Mouse (Mus musculus): ENCODE measurements around the gene Tmem248. TPM values are rescaled to one million over a fixed set of nuclear protein-coding genes. Genes with fewer than 3 reads are reported as not detected.

Gene Tmem248
- polyA plus RNA-seq, 1 experiment from 2014 or later: 24.0 TPM

- peaks cover 17% of the 10 kb centered on the region for H3K36me3 ChIP-seq (ENCODE audit: control insufficient read depth, insufficient read depth)
- H3K9me3 ChIP-seq (replicated peaks; ENCODE audit: control insufficient read depth, low read length): no peaks in the 10 kb centered on the region
- no peaks in the 10 kb centered on the region for H3K27me3 ChIP-seq (ENCODE audit: control insufficient read depth, insufficient read depth, low read depth, low read length)
- no peak for ATAC-seq (ENCODE audit: low read depth)
- H3K9ac ChIP-seq (ENCODE audit: low read depth, low read length): no peak overlapping the region
- 71% methylated on average over 9 of the region's 9 CpGs for WGBS (ENCODE audit: insufficient replicate concordance)
- H3K4me3 ChIP-seq (ENCODE audit: low read depth, low read length): no peak overlapping the region
- H3K27ac ChIP-seq (ENCODE audit: low read length): no peak overlapping the region
- no peak overlapping the region for H3K4me2 ChIP-seq (ENCODE audit: low read depth, low read length)
- no peaks in the 10 kb centered on the region for H3K4me1 ChIP-seq (ENCODE audit: control insufficient read depth, low read depth, low read length)
Observed at GRCm38 (mm10) chr5:130283079-130283732, 66.3 kb downstream of the Tmem248 start.

DNA sequence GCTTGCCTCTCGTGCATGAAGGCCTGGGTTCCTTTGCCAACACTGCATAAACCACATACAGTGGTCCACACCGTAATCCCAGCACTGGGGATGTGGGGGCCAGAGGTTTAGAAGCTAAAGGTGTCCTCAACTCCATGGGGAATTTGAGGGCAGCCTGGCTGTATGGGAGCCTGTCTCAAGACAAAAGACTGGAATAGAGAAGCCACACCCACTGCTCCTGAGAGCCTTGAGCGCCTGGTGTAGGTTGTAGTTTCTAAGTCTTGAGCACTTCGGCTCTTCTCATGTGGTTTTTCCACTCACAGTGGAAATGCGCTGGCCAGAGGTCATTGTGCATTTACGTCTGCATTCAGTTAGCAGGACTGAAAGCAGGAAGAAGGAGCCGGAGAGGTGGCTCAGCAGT, 71.2 kb downstream of the Tmem248 start:
- no peaks in the 10 kb centered on the region for H3K9me3 ChIP-seq (replicated peaks; ENCODE audit: control insufficient read depth, low read length)
- no peak overlapping the region for H3K9ac ChIP-seq (ENCODE audit: low read depth, low read length)
- no peak overlapping the region for H3K27ac ChIP-seq (ENCODE audit: low read length)
- 79% methylated on average over 7 of the region's 7 CpGs for WGBS (ENCODE audit: insufficient replicate concordance)
- H3K4me2 ChIP-seq (ENCODE audit: low read depth, low read length): no peak overlapping the region
- no peak for ATAC-seq (ENCODE audit: low read depth)
- no peak overlapping the region for H3K4me3 ChIP-seq (ENCODE audit: low read depth, low read length)
- peaks cover 11% of the 10 kb centered on the region; the same call in 1 of the 2 replicates for H3K36me3 ChIP-seq (ENCODE audit: control insufficient read depth, insufficient read depth)
- H3K4me1 ChIP-seq (ENCODE audit: control insufficient read depth, low read depth, low read length): no peaks in the 10 kb centered on the region
- H3K27me3 ChIP-seq (ENCODE audit: control insufficient read depth, insufficient read depth, low read depth, low read length): no peaks in the 10 kb centered on the region

- Histone ChIP-seq H3K36me3 (ENCODE audit: control insufficient read depth, insufficient read depth) (peaks cover 6% of the 10 kb centered on the region; the same call in 1 of the 2 replicates), H3K27ac (ENCODE audit: low read length) (no peak overlapping the region), H3K27me3 (ENCODE audit: control insufficient read depth, insufficient read depth, low read depth, low read length) (no peaks in the 10 kb centered on the region), H3K4me3 (ENCODE audit: low read depth, low read length) (no peak overlapping the region), H3K4me2 (ENCODE audit: low read depth, low read length) (no peak overlapping the region), H3K9ac (ENCODE audit: low read depth, low read length) (no peak overlapping the region), H3K4me1 (ENCODE audit: control insufficient read depth, low read depth, low read length) (no peaks in the 10 kb centered on the region), H3K9me3 (replicated peaks; ENCODE audit: control insufficient read depth, low read length) (no peaks in the 10 kb centered on the region)
- no peak for ATAC-seq (ENCODE audit: low read depth)
- 85% methylated on average over 6 of the region's 6 CpGs for WGBS (ENCODE audit: insufficient replicate concordance)
Observed at GRCm38 (mm10) chr5:130290242-130290641, 73.4 kb downstream of the Tmem248 start.

DNA sequence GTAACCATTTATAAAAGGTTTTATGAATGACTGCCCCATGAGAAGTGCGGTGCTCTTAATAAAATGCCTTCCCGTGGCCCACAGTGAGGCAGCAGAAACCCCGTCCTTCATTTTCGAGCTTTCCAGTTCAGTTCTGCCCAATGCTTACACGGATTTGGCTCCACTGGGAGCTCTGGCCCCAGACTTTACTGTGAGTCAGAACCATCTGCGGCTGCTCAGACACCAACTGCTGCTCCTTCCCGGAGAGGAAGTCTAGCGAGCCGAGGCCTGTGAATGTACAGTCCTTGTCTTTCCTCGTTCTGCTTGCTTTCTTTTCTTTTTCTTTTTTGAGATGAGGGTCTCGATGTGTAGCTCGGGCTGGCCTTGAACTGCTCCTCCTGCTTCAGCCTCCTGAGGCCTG, 73.9 kb downstream of the Tmem248 start:
- Histone ChIP-seq H3K4me2 (ENCODE audit: low read depth, low read length) (no peak overlapping the region), H3K27ac (ENCODE audit: low read length) (no peak overlapping the region), H3K9ac (ENCODE audit: low read depth, low read length) (no peak overlapping the region), H3K9me3 (replicated peaks; ENCODE audit: control insufficient read depth, low read length) (no peaks in the 10 kb centered on the region), H3K27me3 (ENCODE audit: control insufficient read depth, insufficient read depth, low read depth, low read length) (no peaks in the 10 kb centered on the region), H3K36me3 (ENCODE audit: control insufficient read depth, insufficient read depth) (peaks cover 6% of the 10 kb centered on the region; the same call in 1 of the 2 replicates), H3K4me3 (ENCODE audit: low read depth, low read length) (no peak overlapping the region), H3K4me1 (ENCODE audit: control insufficient read depth, low read depth, low read length) (no peaks in the 10 kb centered on the region)
- ATAC-seq (ENCODE audit: low read depth): no peak
- 78% methylated on average over 12 of the region's 12 CpGs for WGBS (ENCODE audit: insufficient replicate concordance)

DNA sequence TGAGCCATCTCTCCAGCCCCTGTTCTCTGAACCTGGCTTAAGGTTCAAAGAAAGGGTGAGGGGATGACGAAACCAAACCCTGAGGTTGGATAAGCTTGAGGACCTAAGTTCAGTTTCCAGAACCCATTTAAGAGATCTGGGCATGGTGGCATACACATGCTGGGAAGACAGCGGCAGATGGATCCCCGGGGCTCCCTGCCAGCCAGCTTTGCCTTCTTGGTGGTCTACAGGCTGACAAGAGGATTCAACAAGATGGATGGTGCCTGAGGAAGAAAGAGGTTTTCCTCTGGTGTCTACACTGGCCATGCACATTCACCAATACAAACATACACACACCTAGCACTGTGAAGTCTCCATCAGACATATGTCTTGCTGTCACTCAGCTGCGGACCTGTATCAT, 76.1 kb downstream of the Tmem248 start:
- Histone ChIP-seq H3K36me3 (ENCODE audit: control insufficient read depth, insufficient read depth) (peaks cover 9% of the 10 kb centered on the region; the same call in 1 of the 2 replicates), H3K9me3 (replicated peaks; ENCODE audit: control insufficient read depth, low read length) (no peaks in the 10 kb centered on the region), H3K4me1 (ENCODE audit: control insufficient read depth, low read depth, low read length) (no peaks in the 10 kb centered on the region), H3K9ac (ENCODE audit: low read depth, low read length) (no peak overlapping the region), H3K4me3 (ENCODE audit: low read depth, low read length) (no peak overlapping the region), H3K27me3 (ENCODE audit: control insufficient read depth, insufficient read depth, low read depth, low read length) (no peaks in the 10 kb centered on the region), H3K27ac (ENCODE audit: low read length) (no peak overlapping the region), H3K4me2 (ENCODE audit: low read depth, low read length) (no peak overlapping the region)
- 79% methylated on average over 4 of the region's 4 CpGs for whole genome bisulfite sequencing (ENCODE audit: insufficient replicate concordance)
- ATAC-seq (ENCODE audit: low read depth): no peak

Other genes with a start within 250 kb of the Tmem248 start
- gene Gusb, start 214.0 kb upstream of the Tmem248 start, polyA plus RNA-seq (2015; fragmentation: Nextera tagmentation; extraction: Ambion mirVana): 30.5 and 30.6 TPM in 2 replicates
- gene Asl, start 187.8 kb upstream of the Tmem248 start, polyA plus RNA-seq (2015; fragmentation: Nextera tagmentation; extraction: Ambion mirVana): 61.8 and 65.8 TPM in 2 replicates
- 17.8 and 19.9 TPM in 2 replicates for gene Crcp, start 187.8 kb upstream of the Tmem248 start, polyA plus RNA-seq (2015; fragmentation: Nextera tagmentation; extraction: Ambion mirVana)
- gene Tpst1, start 143.8 kb upstream of the Tmem248 start, polyA plus RNA-seq (2015; fragmentation: Nextera tagmentation; extraction: Ambion mirVana): 19.6 and 20.9 TPM in 2 replicates
- gene Kctd7, start 72.2 kb upstream of the Tmem248 start, polyA plus RNA-seq (2015; fragmentation: Nextera tagmentation; extraction: Ambion mirVana): 5.7 and 7.0 TPM in 2 replicates
- gene Rabgef1, start 45.3 kb upstream of the Tmem248 start, polyA plus RNA-seq (2015; fragmentation: Nextera tagmentation; extraction: Ambion mirVana): 20.9 and 23.1 TPM in 2 replicates
- gene Sbds, start 38.4 kb downstream of the Tmem248 start, polyA plus RNA-seq (2015; fragmentation: Nextera tagmentation; extraction: Ambion mirVana): 45.6 and 50.8 TPM in 2 replicates
- 9.5 and 10.3 TPM in 2 replicates for gene Tyw1, start 38.5 kb downstream of the Tmem248 start, polyA plus RNA-seq (2015; fragmentation: Nextera tagmentation; extraction: Ambion mirVana)
- not detected in 2 replicates for gene Caln1, start 152.4 kb downstream of the Tmem248 start, polyA plus RNA-seq (2015; fragmentation: Nextera tagmentation; extraction: Ambion mirVana)
- not detected in 2 replicates for gene A330070K13Rik, start 167.6 kb downstream of the Tmem248 start, polyA plus RNA-seq (2015; fragmentation: Nextera tagmentation; extraction: Ambion mirVana)